Mouse (Mus musculus) frontal cortex, postnatal 36 days (tissue): Measurements from ENCODE around the gene Fam102a.

Experiments
- DNase-seq, 2 experiments: peaks; one replicate each; pipeline ENCODE4 v3.0.0; 2022; ENCODE audit warnings: low spot score in 2 of 2

The Fam102a gene

GRCm38 (mm10) chr2:32607262-32607947, 72.3 kb downstream of the Fam102a start:
- DNase-seq: peak; percentile 45 to 55

GRCm38 (mm10) chr2:32608141-32608777, 73.1 kb downstream of the Fam102a start:
- peak; percentile 45 to 52 for DNase-seq

DNA sequence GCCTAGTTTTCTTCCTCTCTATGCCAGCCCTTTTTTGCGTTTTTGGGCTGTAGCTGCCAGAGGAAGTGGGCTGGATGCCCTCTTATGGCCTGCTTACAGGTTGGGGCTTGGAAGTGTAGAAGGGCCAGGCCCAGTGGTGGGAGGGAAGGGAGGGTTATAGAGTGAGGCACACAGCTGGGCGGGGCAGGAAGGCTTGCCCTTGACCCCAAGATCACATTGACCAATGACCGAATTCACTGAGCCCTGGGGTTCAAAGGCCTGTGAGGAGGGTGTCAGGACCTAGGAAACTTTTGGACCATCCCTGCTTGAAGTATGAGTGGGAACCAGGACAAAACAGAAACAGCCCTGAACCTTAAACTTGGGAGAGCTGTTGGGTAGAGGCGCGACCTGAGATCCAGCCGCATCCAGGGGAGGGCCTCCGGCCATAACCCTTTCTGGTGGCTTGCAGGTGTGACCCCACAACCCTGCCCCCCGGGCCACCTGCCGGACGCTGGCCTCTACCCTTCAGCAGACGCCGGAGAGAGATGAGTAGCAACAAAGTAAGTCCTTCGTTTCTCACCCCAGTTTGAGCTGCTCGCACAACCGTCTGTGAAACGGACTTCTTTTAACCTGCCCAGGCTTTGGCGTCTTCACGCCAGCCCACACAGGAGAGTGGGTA, 73.8 kb downstream of the Fam102a start:
- no peak for DNase-seq

DNA sequence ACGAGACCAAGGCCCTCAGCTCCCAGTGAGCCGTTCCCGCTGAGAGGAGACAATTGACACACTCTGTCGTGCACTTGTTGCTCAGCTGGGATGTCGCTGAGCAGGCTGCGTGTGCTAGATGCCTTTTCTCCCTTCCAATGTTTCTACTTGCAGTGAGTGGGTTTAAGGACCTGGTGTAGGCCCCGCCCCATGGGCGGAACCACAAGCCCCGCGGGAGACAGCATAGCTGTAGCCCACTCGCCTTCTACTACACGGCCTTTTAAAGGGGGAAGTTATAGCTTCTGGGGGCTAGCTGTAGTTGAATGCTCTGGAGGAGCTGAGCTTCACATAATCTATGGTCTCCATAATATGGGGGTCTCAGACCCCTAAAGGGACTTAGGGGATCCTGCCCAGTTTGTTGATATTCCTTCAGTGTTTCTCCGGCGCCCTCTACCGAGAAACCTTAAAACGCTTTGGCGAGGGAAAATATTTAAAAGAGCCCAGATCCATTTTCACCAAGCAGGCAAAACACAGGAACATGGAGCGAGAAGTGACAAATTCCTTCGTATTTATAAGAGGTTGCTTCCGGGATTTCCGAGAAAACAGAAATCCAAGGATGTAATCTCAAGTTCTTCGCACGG, 75.6 kb downstream of the Fam102a start:
- DNase-seq: peak; percentile 45 to 66

- no peak for DNase-seq
Observed at GRCm38 (mm10) chr2:32612274-32612673, 77.1 kb downstream of the Fam102a start.

- DNase-seq: no peak
Observed at GRCm38 (mm10) chr2:32617109-32617508, 82.0 kb downstream of the Fam102a start.

- no peak for DNase-seq
Observed at GRCm38 (mm10) chr2:32617601-32618000, 82.5 kb downstream of the Fam102a start.

DNA sequence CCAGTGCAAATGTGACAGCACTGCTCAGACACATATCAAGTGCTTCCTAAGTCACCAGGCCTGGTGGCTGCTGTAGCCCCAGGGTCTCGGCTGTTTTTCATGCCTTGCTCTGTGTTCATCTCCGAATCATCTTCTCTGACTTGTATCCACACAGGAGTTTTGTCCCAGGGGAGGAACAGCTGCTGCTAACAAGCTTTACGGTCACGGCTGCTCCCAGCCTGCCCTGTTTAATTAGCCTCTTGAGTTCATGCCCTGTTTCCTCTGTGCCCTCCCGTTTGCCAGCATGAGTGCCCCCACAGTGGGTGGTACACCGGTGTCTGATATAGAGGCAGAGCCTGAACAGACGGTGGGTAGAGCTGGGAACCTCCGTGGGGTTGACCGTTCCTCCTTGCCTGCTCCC, 82.9 kb downstream of the Fam102a start:
- no peak for DNase-seq
